Mouse (Mus musculus) spleen, postnatal 36 days (tissue): ENCODE results near the gene Gm49630.
A peak's percentile ranks its signal among the peaks of the same experiment; 100 is the strongest.
"Not testable (repeated sequence)": the region's sequence is repeated elsewhere in the genome, so short reads cannot be mapped to it uniquely, and the experiment has no call there.

Experiments
- DNase-seq, 2 experiments: peaks; one replicate each; pipeline ENCODE4 v3.0.0; 2022; ENCODE audit warnings: low spot score in 2 of 2, mixed read lengths in 1 of 2

Gm49630 gene

GRCm38 (mm10) chr17:7371879-7372278, at the start of gene Gm49630:
TSS of gene Gm49630 (minus strand) at chr17:7371979.
- not testable (repeated sequence) for DNase-seq

GRCm38 (mm10) chr17:7420191-7420973, 48.6 kb upstream of the Gm49630 start:
- DNase-seq: not testable (repeated sequence)

GRCm38 (mm10) chr17:7414601-7415310, 43.0 kb upstream of the Gm49630 start:
- DNase-seq: peak in 1 of 2 experiments; percentile 9

- not testable (repeated sequence) for DNase-seq
Observed at GRCm38 (mm10) chr17:7413336-7413735, 41.6 kb upstream of the Gm49630 start.

GRCm38 (mm10) chr17:7399770-7400169, 28.0 kb upstream of the Gm49630 start:
- not testable (repeated sequence) for DNase-seq

- not testable (repeated sequence) for DNase-seq
Observed at GRCm38 (mm10) chr17:7398198-7398847, 26.5 kb upstream of the Gm49630 start.

- not testable (repeated sequence) for DNase-seq
Observed at GRCm38 (mm10) chr17:7397079-7397478, 25.3 kb upstream of the Gm49630 start.

- not testable (repeated sequence) for DNase-seq
Observed at GRCm38 (mm10) chr17:7396288-7396687, 24.5 kb upstream of the Gm49630 start.

- not testable (repeated sequence) for DNase-seq
Observed at GRCm38 (mm10) chr17:7395671-7396070, 23.9 kb upstream of the Gm49630 start.

GRCm38 (mm10) chr17:7395116-7395515, 23.3 kb upstream of the Gm49630 start:
- not testable (repeated sequence) for DNase-seq

- not testable (repeated sequence) for DNase-seq
Observed at GRCm38 (mm10) chr17:7389898-7390297, 18.1 kb upstream of the Gm49630 start.

- not testable (repeated sequence) for DNase-seq
Observed at GRCm38 (mm10) chr17:7388958-7389356, 17.2 kb upstream of the Gm49630 start.

- DNase-seq: not testable (repeated sequence)
Observed at GRCm38 (mm10) chr17:7388341-7388957, 16.7 kb upstream of the Gm49630 start.

- DNase-seq: not testable (repeated sequence)
Observed at GRCm38 (mm10) chr17:7386016-7386415, 14.2 kb upstream of the Gm49630 start.

- not testable (repeated sequence) for DNase-seq
Observed at GRCm38 (mm10) chr17:7385364-7385763, 13.6 kb upstream of the Gm49630 start, which contains the start of gene Unc93a2. TSS of gene Unc93a2 (minus strand) at chr17:7385464.

- DNase-seq: not testable (repeated sequence)
Observed at GRCm38 (mm10) chr17:7383167-7384143, 11.7 kb upstream of the Gm49630 start.

GRCm38 (mm10) chr17:7382711-7383110, 10.9 kb upstream of the Gm49630 start:
- DNase-seq: not testable (repeated sequence)

- not testable (repeated sequence) for DNase-seq
Observed at GRCm38 (mm10) chr17:7377907-7378306, 6.1 kb upstream of the Gm49630 start.

GRCm38 (mm10) chr17:7376951-7377700, 5.3 kb upstream of the Gm49630 start:
- not testable (repeated sequence) for DNase-seq

GRCm38 (mm10) chr17:7369401-7369800, 2.4 kb downstream of the Gm49630 start:
- DNase-seq: not testable (repeated sequence)
